Mouse (Mus musculus): Measurements from ENCODE around the gene Tbr1. TPM values are rescaled to one million over a fixed set of nuclear protein-coding genes. Genes with fewer than 3 reads are reported as not detected.

Gene Tbr1
- 1 to 10 TPM in 1 of 2 experiments, under 1 TPM in 1; 0.39 to 1.1 TPM for total RNA-seq (2023)

GRCm38 (mm10) chr2:61802656-61803251, at the start of gene Tbr1:
TSS of gene Tbr1 (plus strand) at chr2:61802930.

Other genes starting within 250 kb of the Tbr1 start
- gene Tank, start 224.3 kb upstream of the Tbr1 start, total RNA-seq (2023), result 100 to 1,000 TPM in 1 of 2 experiments, 10 to 100 TPM in 1; 86.7 to 102 TPM
- gene Psmd14, start 91.2 kb upstream of the Tbr1 start, total RNA-seq (2023), result 10 to 100 TPM; 57.8 to 58.5 TPM
- gene Slc4a10, start 243.5 kb downstream of the Tbr1 start, total RNA-seq (2023), result not detected